Mouse (Mus musculus) gastrocnemius, adult 8-10 months (tissue): ENCODE results near the gene Pik3r5. TPM values are rescaled to one million over a fixed set of nuclear protein-coding genes. Genes with fewer than 3 reads are reported as not detected.

Experiments used
- DNase-seq, 2 experiments: peaks; one replicate each; pipeline ENCODE4 v3.0.0; 2022; ENCODE audit warnings: low spot score in 2 of 2
- total RNA-seq, 4 experiments: library from RNA; stranded (reverse); gene quantifications; 2 replicates each; pipeline ENCODE4 v1.2.4; 2022

The Pik3r5 gene
- total RNA-seq, 4 experiments from 2014 or later, result 0.22 to 0.56 (median 0.43) TPM

DNA sequence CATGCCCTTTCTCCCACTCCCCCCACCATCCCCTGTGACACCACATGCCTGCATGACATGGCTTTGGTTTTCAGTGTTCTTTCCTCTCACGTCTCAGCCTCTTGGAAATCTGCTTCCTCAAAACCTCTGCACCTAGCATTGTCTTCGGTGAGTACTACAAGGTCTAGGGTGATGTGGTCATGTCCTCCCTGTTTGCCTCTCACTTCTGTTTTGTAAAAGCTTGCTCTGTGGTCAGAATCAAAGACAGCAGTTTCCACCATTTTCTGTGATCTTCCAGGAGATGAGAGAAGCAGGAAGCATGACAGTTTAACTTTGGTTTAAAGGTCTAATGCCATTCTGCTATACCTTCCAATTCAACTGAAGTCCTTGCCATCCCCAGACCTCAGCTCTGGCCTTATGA is 15.3 kb downstream of the Pik3r5 start:
- DNase-seq, result no peak

DNA sequence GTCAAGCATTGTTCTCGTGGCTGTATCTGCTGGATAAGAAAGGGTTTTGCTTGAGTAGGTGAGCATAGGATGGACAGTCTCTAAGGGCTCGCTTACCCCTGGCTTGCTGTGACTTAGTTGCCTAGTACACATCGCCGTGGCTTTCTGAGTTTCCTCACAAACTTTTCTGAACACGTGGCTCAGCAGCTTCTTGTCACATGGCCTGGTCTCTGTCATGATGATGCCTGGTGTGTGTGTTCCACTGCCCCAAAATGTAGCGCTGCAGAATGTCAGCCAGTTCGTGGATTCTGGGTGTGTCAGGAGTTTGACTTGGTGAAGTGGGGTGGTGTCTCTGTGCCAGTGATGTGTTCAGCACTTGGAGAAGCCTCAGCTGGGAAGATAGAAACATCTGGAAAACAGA is 16.4 kb downstream of the Pik3r5 start:
- DNase-seq, result no peak

DNA sequence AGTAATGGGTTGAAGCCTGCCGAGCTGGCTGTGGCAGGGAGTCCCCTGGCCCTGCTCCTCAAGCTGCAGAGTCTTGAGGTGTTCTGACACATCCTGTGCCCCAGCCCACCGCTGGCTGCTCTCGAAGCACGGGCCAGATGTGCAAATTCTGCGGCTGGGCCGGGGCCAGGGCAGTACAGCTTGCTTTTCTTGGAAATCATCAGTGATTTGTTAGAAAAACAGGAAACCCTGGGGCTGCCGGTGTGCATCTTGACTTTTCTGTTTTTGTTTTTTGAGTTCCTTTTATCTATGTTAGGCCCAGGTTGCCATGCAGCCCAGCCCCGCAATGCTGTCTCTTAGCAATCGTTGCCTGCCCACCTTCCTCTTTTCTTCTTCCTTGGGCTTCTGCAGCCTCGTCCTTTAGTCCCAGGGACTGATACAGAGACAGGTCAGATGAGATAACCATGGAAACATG is 19.4 kb downstream of the Pik3r5 start:
- no peak for DNase-seq

DNA sequence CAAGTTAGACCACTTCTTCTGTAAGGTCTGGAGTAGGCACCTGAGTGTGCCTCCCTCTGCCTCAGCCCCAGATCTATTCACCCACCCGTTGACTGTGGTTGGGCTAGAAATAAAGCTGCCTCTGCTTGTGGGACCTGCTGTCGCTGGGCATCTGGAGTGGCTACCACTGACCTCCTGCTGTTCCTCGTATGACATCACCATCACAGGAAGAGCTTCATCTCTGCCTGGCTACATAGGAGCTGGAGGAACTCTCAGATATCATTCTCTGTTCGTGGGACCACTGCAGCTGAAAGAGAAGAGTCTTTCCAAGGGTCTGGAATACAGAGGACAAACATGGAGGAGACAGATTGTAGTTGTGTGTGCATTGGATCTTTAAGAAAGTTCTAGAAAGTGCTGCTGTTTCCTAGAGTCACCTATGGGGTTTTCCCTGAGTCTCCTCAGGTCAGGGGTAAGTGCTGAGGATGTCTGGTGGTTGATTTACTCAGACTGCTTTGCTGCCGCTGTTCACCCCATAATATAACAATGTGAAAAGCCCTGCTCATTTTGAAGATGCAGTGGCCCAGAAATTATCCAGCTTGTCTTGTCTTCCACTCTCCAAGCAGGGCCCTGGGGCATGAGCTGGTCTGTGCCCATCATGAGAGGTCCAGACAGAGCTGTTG is 20.0 kb downstream of the Pik3r5 start:
- DNase-seq, result no peak

DNA sequence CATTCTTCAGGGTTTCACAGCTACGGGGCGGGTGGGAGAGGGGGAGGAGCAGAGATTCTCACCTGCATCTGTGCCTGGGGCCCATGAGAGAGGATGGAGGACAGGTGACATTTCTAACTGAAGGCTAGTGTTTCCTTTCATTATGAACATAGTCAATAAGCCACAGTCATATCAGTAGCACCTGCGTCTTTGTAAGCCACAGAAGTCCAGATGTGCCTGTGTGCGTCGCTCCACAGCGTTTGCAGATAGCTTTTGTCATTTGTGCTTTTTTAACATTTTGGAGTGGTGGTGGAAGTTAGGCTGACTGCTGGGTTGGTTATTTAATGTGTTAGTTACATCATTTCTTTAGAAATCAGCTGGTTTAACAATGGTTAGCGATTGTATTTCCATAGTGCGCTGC is 20.8 kb downstream of the Pik3r5 start:
- DNase-seq, result no peak

DNA sequence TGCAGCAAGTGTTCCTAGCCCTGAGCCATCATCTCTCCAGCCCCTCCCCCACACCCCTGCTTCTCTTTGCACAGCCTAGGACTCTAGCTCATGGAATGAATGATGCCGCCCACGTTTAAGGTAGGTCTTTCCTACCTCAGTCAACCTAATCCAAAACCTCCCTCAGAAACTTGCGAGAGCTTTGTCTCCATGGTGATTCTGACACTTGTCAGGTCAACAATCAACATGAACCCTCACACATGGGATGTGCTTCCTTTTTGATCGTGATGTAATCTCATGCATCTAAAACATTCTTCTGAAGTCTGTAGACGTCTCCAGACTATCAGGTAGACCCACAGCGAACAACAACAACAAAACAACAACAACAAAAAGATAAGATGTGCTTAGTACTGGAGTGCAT is 21.4 kb downstream of the Pik3r5 start:
- no peak for DNase-seq

DNA sequence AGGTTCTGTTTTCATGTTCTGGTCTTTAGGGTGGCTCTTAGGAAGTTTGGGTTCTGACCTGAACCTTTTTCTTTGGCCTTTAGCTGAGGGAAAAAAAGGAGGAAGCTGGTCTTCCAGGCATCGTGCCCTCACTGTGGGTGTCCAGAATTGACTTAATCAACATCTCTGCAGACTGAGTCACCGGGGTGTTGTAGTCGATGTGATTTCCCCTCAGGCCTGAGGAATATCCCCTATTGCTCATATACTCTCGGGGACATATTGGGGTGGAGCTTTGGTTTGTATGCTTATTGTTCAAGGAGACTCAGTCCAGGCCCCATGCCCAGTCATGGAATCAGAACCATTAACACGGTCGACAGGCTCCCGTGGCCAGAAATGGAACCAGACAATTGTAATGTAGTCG is 26.2 kb downstream of the Pik3r5 start:
- no peak for DNase-seq

DNA sequence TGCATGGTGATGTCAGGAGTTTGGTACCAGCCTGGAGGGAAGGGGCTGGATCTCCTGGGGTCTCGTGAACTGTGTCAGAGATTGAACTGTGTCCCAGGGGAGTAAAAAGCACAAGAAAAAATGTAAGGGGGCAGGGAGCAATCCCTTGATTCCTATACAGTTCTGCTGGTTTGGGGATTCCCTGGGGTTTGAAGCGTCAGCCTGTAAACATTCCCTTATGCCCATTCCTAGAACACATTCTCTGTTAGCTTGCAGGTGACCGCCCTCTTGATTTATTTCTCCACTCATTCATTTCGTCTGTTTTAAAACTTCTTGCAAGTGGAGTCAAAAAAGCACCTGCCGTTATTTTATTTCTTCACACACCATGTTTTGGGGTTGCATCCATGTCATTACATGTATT is 27.1 kb downstream of the Pik3r5 start:
- no peak for DNase-seq

DNA sequence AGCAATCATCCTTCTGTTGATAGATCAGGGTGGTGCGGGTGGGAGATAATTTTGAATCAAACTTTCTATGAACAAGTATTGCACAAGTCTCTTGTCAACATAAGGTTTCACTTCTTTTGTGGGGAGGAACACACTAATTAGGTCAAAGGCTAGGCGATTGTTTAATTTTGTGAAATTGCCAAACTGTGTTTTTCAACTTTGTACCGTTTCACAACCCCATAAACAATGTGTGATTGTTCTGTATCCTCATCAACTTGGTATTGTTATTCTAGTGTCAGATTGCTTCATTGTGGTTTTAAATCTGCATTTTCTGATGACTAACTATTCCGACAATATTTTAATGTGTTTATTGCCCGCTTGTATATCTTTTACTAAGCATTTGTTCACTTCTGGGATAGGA is 27.6 kb downstream of the Pik3r5 start:
- DNase-seq, result no peak

DNA sequence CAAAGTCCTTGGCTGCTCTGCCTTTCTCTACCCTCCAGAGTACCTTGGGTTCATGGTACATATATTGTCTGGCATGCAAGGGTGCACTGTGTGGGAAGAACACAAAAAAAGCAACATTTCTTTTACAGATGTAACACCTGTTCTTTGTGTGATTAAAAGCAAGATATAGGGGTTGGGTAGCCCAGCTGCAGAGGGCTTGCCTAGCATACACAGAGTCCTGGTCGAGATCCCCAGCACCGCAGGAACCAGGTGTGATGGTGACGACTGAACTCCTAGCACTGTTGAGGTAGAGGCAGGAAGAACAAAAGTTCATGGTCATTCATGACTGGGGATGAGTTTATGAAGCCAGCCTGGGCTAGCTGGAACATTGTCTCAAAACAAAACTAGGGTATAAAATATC is 30.8 kb downstream of the Pik3r5 start:
- no peak for DNase-seq

DNA sequence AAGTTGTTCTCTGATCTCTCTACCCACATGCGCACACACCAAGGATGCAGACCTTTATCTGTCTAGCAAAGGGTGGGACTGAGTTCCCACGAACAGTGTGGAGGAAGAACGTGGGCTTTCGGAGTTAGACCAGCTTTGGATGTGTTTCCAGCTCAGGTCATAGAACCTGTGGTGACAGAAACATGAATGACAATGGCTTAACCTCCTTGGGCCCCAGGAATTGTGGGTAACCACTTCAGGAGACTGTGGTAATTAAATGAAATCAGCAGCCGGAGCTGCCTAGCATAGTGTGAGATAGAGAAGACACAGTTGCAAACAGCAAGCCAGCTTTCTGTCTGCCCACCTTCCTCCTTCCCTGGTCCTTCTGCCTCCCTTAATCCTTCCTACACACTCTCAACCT is 32.3 kb downstream of the Pik3r5 start:
- no peak for DNase-seq

DNA sequence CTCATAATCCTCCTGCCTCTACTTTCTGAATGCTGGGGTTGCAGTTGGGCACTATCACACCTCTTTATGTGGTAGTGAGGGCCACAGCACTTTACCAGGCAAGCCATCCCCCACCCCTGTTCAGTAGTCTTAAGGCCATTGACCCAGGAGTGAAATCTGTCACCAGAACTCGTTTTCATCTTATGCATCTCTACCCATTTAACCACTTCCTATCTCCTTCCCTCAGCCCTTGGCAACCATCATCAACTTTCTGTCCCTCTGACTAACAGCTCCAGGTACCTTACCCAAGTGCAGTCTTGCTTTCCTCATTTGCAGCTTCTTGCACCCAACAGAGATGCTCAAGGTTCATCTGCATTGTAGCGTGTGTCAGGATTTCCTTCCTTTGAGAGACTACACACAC is 33.2 kb downstream of the Pik3r5 start:
- no peak for DNase-seq

DNA sequence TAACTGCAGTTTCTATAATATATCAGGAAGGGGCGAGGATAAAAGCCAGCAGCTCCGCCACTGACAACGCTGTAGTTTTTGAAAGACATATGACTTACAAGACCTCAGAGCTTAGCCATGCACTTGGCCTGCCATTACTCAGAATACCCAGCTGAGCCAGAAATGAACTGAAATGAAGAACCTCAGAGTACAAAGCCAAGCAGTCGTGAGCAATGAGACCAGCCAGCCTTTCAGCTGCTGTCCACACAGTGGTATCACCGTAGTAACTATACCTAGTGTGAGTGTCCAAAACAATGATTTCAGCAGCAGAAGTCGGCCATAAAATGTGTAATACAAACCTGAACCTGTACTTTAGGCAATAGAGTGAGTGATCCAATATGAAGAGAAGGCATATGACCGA is 35.5 kb downstream of the Pik3r5 start:
- no peak for DNase-seq

DNA sequence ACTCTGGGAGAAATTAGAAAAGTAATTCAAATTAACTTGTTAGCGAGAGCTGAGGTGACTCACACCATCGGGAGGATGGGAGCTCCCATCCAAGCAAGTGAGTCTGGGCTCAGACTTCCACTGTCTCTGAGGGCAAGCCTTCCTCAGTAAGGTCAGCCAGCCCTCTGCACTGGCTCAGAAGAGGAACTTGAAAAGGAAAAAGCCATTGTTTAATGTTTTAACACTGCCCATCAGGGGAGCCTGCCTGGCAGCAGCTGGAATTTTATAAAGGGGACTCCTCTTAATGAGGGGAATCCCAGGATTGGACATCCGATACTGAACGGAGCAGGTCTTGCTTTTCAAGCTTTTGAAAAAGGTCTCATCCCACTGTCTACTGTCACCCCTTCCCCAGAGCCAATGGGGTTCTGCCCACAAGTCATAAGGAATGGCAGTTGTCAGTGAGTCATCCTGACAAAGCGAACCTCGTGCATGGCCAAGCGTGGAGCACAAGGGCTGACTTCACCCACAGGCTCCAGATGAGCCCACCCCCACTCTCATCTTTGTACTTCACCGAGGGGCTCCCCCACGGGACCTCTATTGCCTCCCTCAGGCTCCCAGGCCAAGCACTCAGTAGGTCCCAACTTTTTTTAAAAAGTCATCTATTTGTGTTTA is 36.2 kb downstream of the Pik3r5 start:
- DNase-seq, result no peak

DNA sequence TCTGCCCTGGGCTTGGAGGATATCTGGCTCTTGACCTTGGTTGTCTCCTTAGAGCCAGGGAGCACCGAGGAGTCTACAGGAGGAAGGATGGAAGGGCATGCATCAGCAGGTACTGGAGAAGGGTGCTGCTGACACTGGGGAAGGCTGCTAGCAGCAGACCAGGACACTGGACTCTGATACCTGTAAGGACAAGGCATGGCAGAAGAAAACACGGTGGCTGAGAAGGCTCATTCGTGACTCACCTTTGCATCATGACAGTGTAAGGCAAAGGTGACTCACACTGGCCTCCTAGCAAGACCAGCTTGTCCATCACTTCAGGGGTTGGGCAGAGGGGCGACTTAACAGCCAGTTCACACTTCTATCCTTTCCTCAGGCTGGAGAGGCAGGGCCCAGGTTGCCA is 37.0 kb downstream of the Pik3r5 start:
- no peak for DNase-seq

DNA sequence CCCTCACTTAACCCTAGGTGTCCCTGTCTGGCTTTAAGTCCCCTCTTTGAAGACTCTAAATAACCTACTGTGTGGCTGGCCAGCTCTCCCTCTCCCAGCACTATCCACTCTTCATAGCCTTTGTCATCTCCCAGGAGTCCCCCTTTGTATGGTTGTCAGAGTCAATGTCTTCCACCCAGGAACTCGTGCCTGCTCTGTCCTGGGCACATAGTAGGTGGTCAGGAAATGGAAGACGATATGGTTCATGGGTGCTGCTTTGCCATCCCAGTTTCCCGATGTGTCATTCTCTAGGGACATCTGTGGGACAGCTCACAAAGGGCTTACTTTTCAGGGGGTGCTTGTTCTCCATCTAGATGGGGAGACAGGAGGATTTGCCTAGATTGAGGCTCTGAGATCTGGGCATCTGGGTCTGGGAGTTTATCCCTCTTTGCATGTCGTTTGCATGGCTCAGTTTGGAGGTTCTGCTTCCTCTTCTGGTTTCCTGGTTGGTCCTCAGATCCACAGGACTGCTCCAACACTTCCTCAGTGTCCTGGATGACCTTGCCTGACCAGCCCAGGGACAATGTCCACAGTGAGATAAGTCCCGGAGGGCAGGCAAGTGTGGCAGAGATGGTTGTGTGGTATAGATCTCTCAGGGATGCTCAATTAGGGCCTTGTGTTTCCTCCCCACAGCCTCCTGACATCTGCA is 40.4 kb downstream of the Pik3r5 start:
- DNase-seq, result no peak

DNA sequence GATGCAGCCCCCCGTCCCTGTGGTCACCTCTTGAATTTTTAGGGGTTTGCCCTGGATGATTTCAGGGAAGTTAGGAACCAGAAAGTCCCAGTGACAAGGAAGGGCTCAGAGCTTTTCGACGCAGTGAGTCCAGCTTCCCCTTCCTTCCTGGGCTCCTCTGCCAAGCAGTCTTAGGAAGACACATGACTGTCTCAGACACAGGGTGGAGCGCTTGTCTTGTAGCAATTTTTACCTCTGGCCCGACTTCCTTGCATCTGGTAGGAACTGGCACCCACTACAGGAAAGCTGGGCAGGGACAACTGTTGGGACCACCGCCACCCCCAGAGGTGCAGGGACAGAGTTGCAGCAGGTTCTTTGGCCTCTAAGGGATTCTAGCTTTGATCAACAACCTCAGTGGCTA is 42.7 kb downstream of the Pik3r5 start:
- DNase-seq, result no peak

DNA sequence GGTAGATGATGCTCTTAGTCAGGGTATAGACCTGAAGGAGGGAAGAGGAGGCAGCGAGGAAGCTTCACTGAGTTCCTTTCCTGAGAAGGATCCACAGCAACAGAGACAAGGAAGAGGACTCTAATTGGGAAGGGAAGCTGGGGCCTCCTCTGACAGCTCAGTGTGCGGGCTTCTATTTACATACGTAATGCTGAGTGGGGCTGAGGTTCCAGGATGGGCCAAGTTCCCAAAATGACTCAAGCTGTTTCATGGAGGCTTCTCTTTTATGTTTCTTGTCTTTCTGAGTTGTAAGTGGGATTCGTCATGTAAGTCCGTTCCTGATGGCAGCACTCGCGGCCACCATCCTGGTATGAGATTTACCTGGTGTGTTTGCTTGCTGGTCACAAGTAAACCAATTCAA is 43.8 kb downstream of the Pik3r5 start:
- no peak for DNase-seq

DNA sequence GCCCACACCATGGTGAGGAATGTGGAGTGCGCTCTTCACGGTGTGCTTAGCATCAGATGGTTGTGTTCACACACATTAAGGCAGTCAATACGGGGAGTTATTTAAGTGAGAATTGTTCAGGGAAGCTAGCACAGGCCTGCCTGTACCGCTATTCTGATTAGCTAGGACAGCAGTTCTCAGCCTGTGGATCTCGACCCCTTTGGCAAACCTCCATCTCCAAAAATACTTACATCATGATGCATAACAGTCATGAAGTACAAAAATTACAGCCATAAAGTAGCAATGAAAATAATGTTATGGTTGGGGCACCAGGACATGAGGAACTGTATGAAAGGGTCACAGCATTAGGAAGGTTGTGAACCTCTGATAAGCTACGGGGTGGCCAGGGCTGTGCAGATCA is 45.7 kb downstream of the Pik3r5 start:
- no peak for DNase-seq

DNA sequence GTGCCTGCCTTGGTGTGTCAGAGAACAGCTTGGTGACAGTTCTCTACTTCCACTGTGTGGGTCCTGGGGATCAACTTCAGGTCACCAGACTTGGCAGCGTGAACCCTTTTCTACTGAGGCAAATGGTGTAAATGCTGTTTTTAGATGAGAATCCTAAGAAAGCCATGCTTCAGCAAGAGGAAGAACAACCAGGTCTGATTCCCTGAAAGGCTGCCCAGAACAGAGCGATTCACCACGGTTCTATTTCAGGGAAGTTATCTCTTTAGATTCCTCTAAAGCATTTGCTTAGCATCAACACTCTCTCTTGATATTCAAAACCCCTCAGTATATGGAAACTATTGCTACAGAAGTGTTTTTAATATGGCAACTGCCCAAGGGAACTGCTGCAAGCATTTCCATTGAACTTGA is 46.7 kb downstream of the Pik3r5 start:
- no peak for DNase-seq

DNA sequence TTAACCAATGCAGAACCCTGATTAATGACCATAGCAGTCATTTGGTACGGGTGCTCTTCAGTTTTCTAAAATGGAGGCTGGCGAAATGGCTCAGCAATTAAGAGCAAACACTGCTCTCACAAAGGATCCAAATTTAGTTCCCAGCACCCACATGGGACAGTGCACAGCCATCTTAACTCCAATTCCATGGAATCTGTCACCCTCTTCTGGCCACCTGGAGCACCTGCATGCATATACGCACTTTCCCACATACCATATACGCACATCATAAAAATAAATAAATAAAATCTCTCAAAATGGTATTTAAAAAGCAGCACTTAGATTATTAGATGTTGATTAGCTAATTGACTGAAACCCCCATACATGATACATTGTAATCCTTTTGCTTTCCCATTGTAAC is 48.7 kb downstream of the Pik3r5 start:
- no peak for DNase-seq

DNA sequence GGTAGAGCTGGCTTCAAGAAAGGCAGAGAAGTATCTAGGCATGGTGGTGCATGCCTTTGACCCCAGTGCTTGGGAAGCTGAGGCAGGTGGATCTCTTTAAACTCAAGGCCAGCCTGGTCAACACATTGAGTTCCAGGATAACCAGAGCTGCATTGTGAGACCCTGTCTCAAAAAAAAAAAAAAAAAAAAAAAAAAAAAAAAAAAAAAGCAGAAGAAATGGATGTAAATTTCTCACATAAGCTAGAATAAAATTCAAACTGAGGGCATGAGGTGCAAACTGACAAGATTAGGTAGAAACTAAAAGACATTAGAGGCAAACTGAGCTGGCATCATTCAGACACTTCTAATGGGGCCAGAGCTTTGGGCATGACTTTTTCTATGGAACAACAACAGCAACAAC is 50.1 kb downstream of the Pik3r5 start:
- no peak for DNase-seq

DNA sequence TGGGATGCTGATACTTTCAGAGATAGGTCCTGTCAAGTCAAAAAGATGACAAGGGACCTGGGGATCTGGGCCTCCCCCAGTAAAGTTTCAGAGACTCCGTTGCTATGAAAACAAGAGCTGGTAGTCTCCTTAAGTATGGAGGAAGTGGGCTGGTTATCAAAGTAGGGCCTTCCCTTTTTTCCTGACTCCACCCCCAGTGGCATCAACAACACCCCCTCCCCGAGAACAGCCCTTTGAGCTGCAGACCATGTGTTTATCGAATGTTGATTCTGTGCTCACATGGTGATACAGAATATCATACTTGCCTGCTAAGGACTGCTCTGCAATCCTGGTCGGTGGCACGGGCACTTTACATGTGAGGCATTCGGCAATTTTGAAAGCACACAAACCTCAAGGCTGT is 51.3 kb downstream of the Pik3r5 start:
- no peak for DNase-seq
